Mouse (Mus musculus): Measurements from ENCODE around the gene Rpp25l. TPM values are rescaled to one million over a fixed set of nuclear protein-coding genes. Genes with fewer than 3 reads are reported as not detected.
"Not testable (repeated sequence)": the region's sequence is repeated elsewhere in the genome, so short reads cannot be mapped to it uniquely, and the experiment has no call there.

The Rpp25l gene
- 65.9 and 66.9 TPM in 2 replicates for polyA plus RNA-seq (2016; fragmentation: Nextera tagmentation; extraction: Ambion mirVana)

DNA sequence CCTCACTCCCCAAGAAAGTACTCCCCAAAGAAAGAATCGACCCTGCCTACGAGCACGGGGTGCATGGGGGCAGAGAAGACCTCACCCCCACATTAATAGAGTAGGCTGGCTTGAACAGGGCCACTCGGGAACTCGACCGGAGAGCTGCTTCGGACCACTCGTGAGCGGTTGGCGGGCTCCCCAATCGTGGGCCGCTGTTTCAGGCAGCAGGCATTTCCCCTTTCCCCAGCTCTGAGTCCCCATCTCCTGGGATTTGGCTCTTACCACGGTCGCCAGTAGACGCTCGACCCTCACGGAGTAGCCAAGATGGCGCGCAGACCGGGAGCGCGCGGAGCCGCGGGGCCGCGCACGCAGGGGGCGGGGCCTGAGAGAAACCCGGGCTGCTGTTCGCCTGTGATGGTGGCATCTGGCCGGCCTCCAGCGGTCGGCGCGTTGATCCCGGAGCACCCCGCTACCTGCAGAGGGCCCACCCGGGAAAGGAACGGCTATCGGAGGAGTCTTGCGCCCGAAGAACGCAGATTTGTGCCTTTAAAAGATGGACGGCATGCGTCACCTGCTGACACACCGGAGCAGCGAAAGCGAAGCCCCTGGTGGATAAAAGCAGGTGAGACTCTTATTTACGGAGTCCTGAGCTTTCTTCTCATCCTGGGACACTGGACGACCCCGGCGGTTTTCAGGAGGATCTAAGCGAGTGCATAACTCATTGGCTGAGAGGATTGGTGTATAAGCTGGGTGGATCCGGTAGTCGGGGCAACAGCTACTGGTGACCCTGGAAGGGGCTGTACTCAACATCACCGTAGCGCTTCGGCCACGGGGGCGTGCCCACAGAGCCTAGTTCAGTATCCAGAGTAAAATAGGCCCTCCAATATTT lies at the start of gene Rpp25l:
TSS of gene Rpp25l (minus strand) at position 338 of the 871 bp plus-strand sequence.
- Histone ChIP-seq H3K9me3 (no peaks in the 10 kb centered on the region), H3K4me2 (replicated peaks) (peak within 1 kb of the TSS; percentile 93), H3K9ac (peak within 1 kb of the TSS; percentile 86), H3K36me3 (peaks cover 35% of the 10 kb centered on the region), H3K4me1 (peaks cover 33% of the 10 kb centered on the region), H3K27me3 (replicated peaks) (no peaks in the 10 kb centered on the region), H3K27ac (no peak within 1 kb of the TSS), H3K4me3 (peak within 1 kb of the TSS; percentile 77)
- ATAC-seq (ENCODE audit: low FRiP score, low read depth) = peak; percentile 72
- WGBS = under 1% methylated on average over 61 of the region's 61 CpGs

DNA sequence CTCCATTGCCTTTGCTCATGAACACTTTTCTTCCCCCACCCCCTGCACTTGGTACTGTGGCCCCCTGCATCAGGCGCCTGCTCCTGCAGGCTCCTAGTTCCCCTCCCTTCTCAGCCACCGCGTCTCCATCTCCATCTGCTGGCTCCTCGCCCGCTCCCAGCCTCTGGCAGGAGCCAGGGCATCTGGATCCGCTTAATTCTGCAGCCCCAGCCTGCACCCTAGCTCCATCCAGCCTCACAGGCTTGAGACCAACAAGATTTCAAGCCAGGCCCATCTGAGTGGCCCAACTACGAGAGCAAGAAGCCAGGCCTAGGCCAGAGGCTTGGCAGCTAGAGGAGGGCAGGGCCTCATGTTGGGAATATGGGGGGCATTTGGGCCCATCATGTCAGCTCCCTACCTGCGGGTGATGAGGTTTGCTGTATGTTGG lies 49.4 kb upstream of the Rpp25l start:
- not testable (repeated sequence) for ATAC-seq (ENCODE audit: low FRiP score, low read depth); H3K27ac ChIP-seq; H3K4me3 ChIP-seq; H3K27me3 ChIP-seq (replicated peaks); H3K9me3 ChIP-seq; H3K36me3 ChIP-seq
- 53% methylated on average over 8 of the region's 8 CpGs for WGBS
- Histone ChIP-seq H3K9ac (peak overlapping the region; percentile 21; the same call in 1 of the 2 replicates), H3K4me1 (peaks cover 13% of the 10 kb centered on the region), H3K4me2 (replicated peaks) (peak overlapping the region; percentile 60)

DNA sequence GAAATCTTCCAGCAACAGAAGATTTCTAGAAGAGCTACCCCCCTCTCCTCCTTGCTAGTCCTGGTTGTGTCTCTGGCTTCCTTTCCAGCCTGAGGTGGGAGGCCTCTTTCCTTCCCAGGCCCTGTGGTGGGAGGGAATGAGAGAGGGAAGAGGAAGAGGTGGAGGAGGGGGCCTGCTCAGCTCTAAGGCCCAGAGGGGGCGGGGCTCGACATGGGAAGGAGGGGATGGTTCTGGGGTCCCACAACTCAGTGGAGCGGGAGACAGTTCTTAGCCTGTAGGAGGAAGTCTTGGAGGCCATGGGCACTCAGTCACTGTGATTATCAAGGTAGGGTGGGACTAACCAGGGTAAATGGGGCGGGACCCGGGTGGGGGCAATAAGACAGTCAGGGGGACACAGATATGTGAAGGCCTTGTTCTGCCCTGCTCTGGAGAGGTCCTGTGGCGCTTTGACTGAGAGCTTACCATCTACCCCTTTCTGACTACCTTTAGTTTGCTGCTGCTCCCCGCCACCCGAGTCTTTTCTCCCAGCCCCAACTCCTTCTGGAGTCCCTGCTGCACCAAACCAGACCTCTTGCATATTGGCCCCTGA lies 48.9 kb upstream of the Rpp25l start:
- H3K4me3 ChIP-seq = no peak overlapping the region
- no peak overlapping the region for H3K27ac ChIP-seq
- H3K27me3 ChIP-seq (replicated peaks) = no peaks in the 10 kb centered on the region
- peak overlapping the region; percentile 60 for H3K4me2 ChIP-seq (replicated peaks)
- H3K4me1 ChIP-seq = peaks cover 13% of the 10 kb centered on the region
- H3K9ac ChIP-seq = peak overlapping the region; percentile 21; the same call in 1 of the 2 replicates
- ATAC-seq (ENCODE audit: low FRiP score, low read depth) = no peak
- no peaks in the 10 kb centered on the region for H3K9me3 ChIP-seq
- H3K36me3 ChIP-seq = no peaks in the 10 kb centered on the region
- WGBS = 42% methylated on average over 8 of the region's 8 CpGs

DNA sequence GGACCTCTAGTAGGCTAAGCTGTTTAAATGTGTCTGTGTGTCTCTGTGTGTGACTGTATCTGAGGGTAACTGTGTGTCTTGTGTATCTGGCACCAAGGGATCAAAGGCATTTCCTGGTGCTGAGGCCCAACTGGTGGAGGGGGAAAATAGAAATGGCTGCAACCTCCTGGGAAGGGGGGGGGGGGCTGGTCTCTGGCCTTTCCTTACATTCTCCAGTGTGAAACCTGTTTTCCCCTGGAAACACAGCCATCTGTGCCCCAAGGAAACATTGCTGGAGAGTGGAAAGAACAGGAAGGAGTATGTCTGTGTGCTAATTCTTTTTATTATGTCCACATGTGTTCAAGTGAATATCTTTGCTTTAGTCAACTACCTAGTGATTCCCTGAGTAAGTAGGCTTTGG lies 48.3 kb upstream of the Rpp25l start:
- Histone ChIP-seq H3K27me3 (replicated peaks) (no peaks in the 10 kb centered on the region), H3K36me3 (no peaks in the 10 kb centered on the region), H3K4me2 (replicated peaks) (peak overlapping the region; percentile 60), H3K9me3 (no peaks in the 10 kb centered on the region), H3K4me1 (peaks cover 13% of the 10 kb centered on the region), H3K9ac (no peak overlapping the region), H3K4me3 (no peak overlapping the region), H3K27ac (no peak overlapping the region)
- no peak for ATAC-seq (ENCODE audit: low FRiP score, low read depth)

DNA sequence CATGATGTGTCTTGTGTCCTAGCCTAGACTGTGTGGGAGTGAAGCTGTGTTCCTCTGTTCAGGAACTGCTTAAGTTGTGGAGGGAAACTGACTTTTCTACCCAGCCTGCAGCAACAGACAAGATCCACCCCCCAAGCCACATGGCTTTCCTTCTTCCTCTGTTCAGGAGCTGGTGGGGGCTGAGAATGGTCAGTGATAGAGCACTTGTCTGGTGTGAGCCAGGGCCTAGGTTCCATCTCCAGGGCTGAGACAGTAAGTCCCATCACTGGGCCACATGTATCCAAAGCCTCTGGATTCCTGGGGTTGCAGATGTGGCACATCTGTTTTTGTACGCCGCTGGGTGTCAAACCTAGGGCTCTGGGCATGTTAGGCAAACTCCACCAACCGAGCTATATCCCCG lies 47.6 kb upstream of the Rpp25l start:
- ATAC-seq (ENCODE audit: low FRiP score, low read depth) = no peak
- H3K27me3 ChIP-seq (replicated peaks) = no peaks in the 10 kb centered on the region
- H3K4me1 ChIP-seq = peaks cover 19% of the 10 kb centered on the region
- peak overlapping the region; percentile 50; the same call in 1 of the 2 replicates for H3K9ac ChIP-seq
- H3K4me3 ChIP-seq = peak overlapping the region; percentile 36; the same call in 1 of the 2 replicates
- no peak overlapping the region for H3K27ac ChIP-seq
- no peaks in the 10 kb centered on the region for H3K36me3 ChIP-seq
- H3K4me2 ChIP-seq (replicated peaks) = peak overlapping the region; percentile 60
- H3K9me3 ChIP-seq = no peaks in the 10 kb centered on the region
- WGBS = 91% methylated on average over 4 of the region's 4 CpGs

DNA sequence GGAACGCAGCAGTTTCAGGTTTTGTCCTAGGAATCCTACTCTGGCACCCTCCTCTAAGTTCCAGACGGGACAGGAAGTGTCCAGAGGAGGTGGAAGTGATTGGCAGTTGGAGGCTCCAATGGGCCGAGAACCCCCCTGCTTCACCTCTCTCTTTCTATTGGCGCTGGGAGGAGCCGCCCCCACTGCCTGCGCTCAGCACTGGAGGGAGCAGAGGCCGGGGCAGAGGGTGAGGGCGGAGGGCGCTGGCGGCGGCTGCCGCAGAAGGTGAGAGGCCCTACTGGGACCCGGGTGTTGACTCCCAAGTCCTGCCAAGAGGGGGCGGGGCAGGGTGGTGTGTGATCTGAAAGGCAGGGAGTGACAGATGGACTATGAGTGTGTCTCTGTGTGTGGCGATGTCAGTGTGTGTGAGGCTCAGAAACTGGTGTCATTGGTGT lies 47.0 kb upstream of the Rpp25l start:
- 2% methylated on average over 15 of the region's 15 CpGs for WGBS
- no peak overlapping the region for H3K27ac ChIP-seq

DNA sequence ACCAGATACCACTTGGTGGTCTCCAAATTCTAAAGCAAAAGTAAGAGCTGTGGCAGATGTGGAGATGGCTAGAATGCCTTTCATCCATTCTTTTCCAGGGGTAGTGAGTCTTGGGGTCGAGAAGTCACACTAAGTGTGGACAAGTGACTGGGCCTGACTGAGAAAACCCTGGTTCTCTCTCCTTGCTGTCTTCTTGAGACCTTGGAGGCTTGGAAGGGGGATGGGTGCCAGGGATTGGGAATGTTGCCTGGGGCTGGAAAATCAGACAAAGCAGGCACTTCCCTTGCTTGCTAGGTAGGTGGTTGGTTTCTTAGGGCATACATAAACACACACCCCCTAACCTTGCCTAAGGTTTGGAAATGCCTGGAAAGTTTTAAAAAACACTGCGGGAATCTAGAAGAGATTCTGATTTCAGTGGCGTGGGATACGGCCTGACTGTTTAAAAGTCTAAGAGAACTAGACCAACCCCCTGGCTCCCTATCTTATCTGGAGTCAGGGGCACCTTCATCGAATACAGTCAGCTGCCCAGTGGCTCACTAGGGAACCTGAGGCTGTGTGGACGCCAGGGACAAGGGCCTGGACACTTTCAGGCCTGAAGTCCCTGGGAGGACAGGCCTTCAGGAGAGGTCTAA lies 46.4 kb upstream of the Rpp25l start:
- ATAC-seq (ENCODE audit: low FRiP score, low read depth) = no peak
- H3K27me3 ChIP-seq (replicated peaks) = no peaks in the 10 kb centered on the region
- H3K4me2 ChIP-seq (replicated peaks) = peak overlapping the region; percentile 60
- H3K9ac ChIP-seq = peak overlapping the region; percentile 50; the same call in 1 of the 2 replicates
- no peak overlapping the region for H3K27ac ChIP-seq
- H3K4me1 ChIP-seq = peaks cover 23% of the 10 kb centered on the region
- H3K9me3 ChIP-seq = no peaks in the 10 kb centered on the region
- H3K36me3 ChIP-seq = no peaks in the 10 kb centered on the region
- 44% methylated on average over 6 of the region's 6 CpGs for WGBS
- peak overlapping the region; percentile 36 for H3K4me3 ChIP-seq

More for the DNA sequence above, 47.0 kb upstream of the Rpp25l start:
- Histone ChIP-seq H3K4me2 (replicated peaks) (peak overlapping the region; percentile 60), H3K9me3 (no peaks in the 10 kb centered on the region), H3K9ac (peak overlapping the region; percentile 50), H3K4me3 (peak overlapping the region; percentile 36), H3K36me3 (no peaks in the 10 kb centered on the region), H3K27me3 (replicated peaks) (no peaks in the 10 kb centered on the region), H3K4me1 (peaks cover 19% of the 10 kb centered on the region)
- peak; percentile 83 for ATAC-seq (ENCODE audit: low FRiP score, low read depth)

DNA sequence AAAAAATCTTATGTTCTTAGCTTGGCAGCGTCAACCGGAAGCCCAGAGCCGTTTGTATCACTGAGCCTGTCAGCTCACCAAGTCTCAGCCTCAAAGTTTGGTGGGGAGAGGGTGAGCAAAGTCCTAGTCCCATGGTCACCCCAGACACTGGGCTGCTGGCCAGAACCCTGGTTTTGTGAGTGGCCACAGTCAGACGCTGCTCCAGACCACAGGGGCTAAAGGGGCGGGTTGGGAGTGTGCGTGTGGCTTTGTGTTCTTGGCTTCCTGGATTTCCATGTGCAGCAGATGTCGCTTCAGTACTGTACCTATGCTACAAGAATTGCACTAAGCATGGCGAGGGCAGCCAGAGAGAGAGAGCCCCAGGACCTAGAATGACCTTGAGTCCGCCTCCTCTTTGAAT lies 45.9 kb upstream of the Rpp25l start:
- no peak overlapping the region for H3K4me3 ChIP-seq
- no peaks in the 10 kb centered on the region for H3K36me3 ChIP-seq
- H3K27me3 ChIP-seq (replicated peaks) = no peaks in the 10 kb centered on the region
- WGBS = 92% methylated on average over 9 of the region's 9 CpGs
- no peak overlapping the region for H3K9ac ChIP-seq
- no peaks in the 10 kb centered on the region for H3K9me3 ChIP-seq
- no peak overlapping the region for H3K4me2 ChIP-seq (replicated peaks)
- no peak for ATAC-seq (ENCODE audit: low FRiP score, low read depth)
- H3K27ac ChIP-seq = no peak overlapping the region
- peaks cover 24% of the 10 kb centered on the region for H3K4me1 ChIP-seq

DNA sequence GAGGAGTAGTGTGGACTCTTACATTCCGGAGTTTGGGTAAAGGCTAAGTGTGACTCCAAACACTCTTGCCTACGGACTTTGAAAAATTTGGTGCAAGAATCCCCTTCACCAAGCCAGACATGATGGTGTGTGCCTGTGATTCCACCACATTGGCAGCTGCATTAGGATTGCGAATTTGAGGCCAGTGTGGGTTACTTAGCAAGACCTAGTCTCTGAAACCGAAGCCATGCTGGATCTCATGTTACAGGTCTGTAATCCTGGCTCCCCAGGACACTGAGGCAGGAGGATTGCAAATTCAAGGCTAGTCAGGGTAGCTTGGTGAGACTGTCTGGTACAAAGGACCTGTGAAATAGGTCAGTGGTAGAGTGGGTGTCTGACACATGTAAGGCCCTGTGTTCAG lies 45.4 kb upstream of the Rpp25l start:
- Histone ChIP-seq H3K27me3 (replicated peaks) (no peaks in the 10 kb centered on the region), H3K4me1 (peaks cover 24% of the 10 kb centered on the region), H3K4me3 (no peak overlapping the region), H3K9me3 (no peaks in the 10 kb centered on the region), H3K27ac (no peak overlapping the region), H3K4me2 (replicated peaks) (no peak overlapping the region), H3K36me3 (no peaks in the 10 kb centered on the region), H3K9ac (no peak overlapping the region)
- no peak for ATAC-seq (ENCODE audit: low FRiP score, low read depth)
- WGBS = 93% methylated on average over 4 of the region's 4 CpGs

DNA sequence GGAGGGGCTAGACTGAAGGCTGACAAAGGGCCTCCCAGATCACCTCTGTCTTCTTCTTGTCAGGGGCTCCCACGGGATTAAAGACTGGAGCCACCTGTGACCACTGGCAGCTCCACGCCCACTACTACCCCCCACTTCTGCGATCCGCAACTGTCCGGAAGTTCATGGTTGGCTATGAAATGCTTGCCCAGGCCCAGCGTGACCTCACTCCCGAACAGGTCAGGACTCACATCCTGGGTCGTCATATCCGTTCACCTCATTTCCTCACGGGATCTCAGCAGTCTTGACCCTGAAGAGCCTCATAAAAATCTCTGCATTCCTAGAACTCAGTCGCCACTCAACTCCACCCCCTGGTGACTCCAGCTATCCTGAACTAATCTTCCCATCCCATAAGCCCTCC lies 44.7 kb upstream of the Rpp25l start:
- Histone ChIP-seq H3K36me3 (no peaks in the 10 kb centered on the region), H3K27ac (no peak overlapping the region), H3K9ac (no peak overlapping the region), H3K9me3 (no peaks in the 10 kb centered on the region), H3K4me2 (replicated peaks) (no peak overlapping the region), H3K4me1 (peaks cover 24% of the 10 kb centered on the region), H3K27me3 (replicated peaks) (no peaks in the 10 kb centered on the region; the same call in 1 of the 2 replicates), H3K4me3 (no peak overlapping the region)
- no peak for ATAC-seq (ENCODE audit: low FRiP score, low read depth)
- WGBS = 86% methylated on average over 11 of the region's 11 CpGs

DNA sequence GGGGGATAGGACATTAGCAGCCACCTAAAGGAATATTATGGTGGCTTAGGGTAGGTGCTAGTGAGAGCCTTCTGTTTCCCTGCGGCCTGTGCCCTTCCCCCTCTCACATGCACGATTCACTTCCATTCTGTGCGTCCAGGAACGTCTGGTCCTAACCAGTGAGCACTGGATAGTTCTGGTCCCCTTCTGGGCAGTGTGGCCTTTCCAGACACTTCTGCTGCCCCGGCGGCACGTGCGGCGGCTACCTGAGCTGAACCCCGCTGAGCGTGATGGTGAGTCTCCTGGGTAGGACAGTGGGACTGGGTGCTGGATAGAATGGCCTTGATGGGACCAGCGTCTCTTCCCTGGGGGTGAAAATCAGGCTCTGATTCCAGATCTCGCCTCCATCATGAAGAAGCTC lies 44.0 kb upstream of the Rpp25l start:
- no peak overlapping the region for H3K9ac ChIP-seq
- WGBS = 90% methylated on average over 13 of the region's 13 CpGs
- peaks cover 24% of the 10 kb centered on the region for H3K4me1 ChIP-seq
- no peak overlapping the region for H3K4me3 ChIP-seq
- H3K4me2 ChIP-seq (replicated peaks) = no peak overlapping the region
- no peaks in the 10 kb centered on the region; the same call in 1 of the 2 replicates for H3K27me3 ChIP-seq (replicated peaks)
- H3K9me3 ChIP-seq = no peaks in the 10 kb centered on the region
- no peak overlapping the region for H3K27ac ChIP-seq
- no peaks in the 10 kb centered on the region for H3K36me3 ChIP-seq
- no peak for ATAC-seq (ENCODE audit: low FRiP score, low read depth)

DNA sequence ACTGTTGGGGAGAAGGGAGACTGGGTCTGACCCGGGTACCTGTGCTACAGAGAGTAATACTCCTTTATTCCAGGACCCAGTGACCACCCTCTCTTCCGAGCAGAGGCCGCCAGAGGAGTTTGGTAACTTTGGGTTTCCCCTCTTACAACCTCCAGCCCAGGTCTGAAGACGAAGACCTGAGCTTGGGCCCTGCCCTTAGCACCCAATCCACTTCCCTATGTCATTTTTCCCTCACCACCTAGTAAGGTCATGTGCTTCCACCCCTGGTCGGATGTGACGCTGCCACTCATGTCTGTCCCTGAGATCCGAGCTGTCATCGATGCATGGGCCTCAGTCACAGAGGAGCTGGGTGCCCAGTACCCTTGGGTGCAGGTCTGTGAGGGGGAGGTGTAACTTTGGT lies 43.1 kb upstream of the Rpp25l start:
- Histone ChIP-seq H3K9ac (peak overlapping the region; percentile 74; the same call in 1 of the 2 replicates), H3K4me3 (peak overlapping the region; percentile 67), H3K4me2 (replicated peaks) (peak overlapping the region; percentile 96), H3K36me3 (no peaks in the 10 kb centered on the region), H3K4me1 (peaks cover 24% of the 10 kb centered on the region), H3K27ac (no peak overlapping the region), H3K9me3 (no peaks in the 10 kb centered on the region), H3K27me3 (replicated peaks) (no peaks in the 10 kb centered on the region; the same call in 1 of the 2 replicates)
- ATAC-seq (ENCODE audit: low FRiP score, low read depth) = no peak
- 80% methylated on average over 8 of the region's 8 CpGs for WGBS
